Mouse (Mus musculus) adrenal gland, postnatal 14 days (tissue): ENCODE results near the gene Alg9. TPM values are rescaled to one million over a fixed set of nuclear protein-coding genes. Genes with fewer than 3 reads are reported as not detected.

Experiments used
- DNase-seq: peaks from one replicate; pipeline ENCODE4 v3.0.0; 2021; ENCODE audit warnings: mixed read lengths
- long read RNA-seq, 2 experiments: library from polyadenylated mRNA; stranded (forward); transcript quantifications; one replicate each; pipeline ENCODE4 v2.0.0; 2021
- total RNA-seq: library from RNA; stranded (reverse); gene quantifications from 2 replicates; pipeline ENCODE4 v1.2.3, GENCODE M21; 2021

The Alg9 gene
- 26.0 and 28.4 TPM in 2 replicates for total RNA-seq
- long read RNA-seq, experiment 1, transcript Alg9-201 (15 exons, 2,873 nt) = major isoform, 24 of 47 reads
- long read RNA-seq, experiment 1, partial matches to known transcripts = 5 of 47 reads
- long read RNA-seq, experiment 1, other reads (novel, unspliced or antisense) = 12 of 47 reads
- long read RNA-seq, experiment 2, transcript Alg9-201 (15 exons, 2,873 nt) = major isoform, 16 of 28 reads
- long read RNA-seq, experiment 2, partial matches to known transcripts = 3 of 28 reads
- long read RNA-seq, experiment 2, other reads (novel, unspliced or antisense) = 3 of 28 reads

DNA sequence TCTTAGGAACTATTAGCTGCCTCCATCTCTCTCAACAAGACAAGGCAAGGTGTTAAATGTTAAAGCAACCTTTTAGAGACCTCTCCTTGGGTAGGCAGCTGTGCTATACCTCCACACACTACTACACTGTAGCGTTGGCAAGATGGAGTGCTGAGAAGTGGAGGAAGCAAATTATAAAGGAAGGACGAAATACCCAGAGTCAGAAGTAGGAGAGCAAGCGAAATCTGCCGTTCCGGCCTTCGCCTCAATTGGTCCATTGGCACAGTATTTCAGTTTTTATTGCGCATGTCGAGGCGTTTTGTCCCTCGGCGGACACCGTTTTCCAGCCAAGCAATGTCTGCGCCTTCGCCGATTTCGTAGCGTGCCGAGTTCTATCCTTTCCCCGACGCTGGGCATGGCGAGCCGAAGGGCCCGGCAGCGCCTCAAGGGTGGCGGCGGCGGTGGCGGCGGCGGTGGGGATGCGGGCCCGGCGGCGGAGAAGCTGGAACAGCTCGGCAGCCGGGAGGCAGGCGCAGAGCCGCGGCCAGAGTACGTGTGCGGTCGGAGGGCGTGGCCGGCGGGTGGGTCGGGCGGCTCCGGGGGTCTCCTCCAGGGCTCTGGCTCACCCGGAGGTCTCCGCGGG is at the start of gene Alg9, which contains the start of gene 1110032A03Rik:
Alg9 (plus strand) TSS at position 29 of the 622 bp plus-strand sequence.
1110032A03Rik (minus strand) TSS at position 530 of the 622 bp plus-strand sequence.
- DNase-seq = peak; percentile 93

DNA sequence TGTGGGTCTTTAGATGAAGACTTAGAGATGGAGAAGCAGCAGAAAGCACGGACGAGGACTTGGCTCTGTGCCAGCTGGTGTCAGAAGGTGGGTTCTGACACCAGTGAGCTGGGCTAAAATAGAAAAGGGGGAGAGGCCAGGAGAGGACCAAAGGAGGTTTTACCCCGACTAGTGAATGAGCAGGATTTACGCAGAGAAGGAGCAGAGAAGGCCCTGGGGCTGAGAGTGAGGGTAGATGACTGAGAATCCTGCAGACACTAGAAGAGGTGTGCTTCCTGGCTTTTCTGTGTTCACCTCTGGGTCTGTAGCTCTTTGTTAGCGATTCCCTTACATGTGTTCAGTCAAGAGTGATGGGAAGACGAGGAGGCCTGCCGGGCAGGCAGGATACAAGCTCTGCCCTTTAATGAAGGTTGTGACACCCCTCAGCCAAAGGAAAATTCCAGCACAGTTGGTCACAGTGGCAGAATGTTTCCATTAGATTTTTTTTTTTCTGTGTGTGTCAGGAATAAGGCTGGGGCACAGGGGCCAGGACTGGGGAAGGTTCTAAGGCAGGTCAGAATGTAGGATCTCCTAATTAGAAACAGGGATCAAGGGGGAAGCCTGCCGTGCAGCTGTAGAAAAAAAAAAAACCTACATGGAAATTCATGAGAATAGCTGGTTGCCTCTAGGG is 48.8 kb upstream of the Alg9 start:
- DNase-seq = no peak

- DNase-seq = peak; percentile 31
Measured at GRCm38 (mm10) chr9:50727171-50727924, 47.5 kb upstream of the Alg9 start.

- DNase-seq = peak; percentile 85
Measured at GRCm38 (mm10) chr9:50727925-50728651, 46.7 kb upstream of the Alg9 start.

GRCm38 (mm10) chr9:50729600-50729999 is 45.2 kb upstream of the Alg9 start:
- no peak for DNase-seq

DNA sequence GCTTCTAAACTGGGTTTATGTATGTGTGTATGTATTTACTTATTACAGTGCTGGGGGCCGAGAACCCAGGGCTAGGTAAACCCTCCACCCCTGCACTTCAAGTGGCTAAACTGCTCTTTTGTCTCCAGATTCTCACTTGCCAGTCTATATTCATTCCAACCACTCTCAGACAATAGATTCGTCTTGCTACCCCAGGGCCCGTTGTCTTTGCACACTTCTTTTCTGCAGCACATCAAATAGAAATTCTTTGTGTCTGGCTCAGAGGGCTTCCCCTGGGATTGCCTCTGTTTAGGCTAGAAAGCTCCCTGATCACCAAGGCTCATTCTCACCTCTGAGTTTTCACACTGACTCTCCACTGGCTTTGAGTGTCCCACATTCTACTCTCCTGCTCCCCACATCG is 42.3 kb upstream of the Alg9 start:
- DNase-seq = no peak

- peak; percentile 69 for DNase-seq
Measured at GRCm38 (mm10) chr9:50734989-50735388, 39.8 kb upstream of the Alg9 start.

DNA sequence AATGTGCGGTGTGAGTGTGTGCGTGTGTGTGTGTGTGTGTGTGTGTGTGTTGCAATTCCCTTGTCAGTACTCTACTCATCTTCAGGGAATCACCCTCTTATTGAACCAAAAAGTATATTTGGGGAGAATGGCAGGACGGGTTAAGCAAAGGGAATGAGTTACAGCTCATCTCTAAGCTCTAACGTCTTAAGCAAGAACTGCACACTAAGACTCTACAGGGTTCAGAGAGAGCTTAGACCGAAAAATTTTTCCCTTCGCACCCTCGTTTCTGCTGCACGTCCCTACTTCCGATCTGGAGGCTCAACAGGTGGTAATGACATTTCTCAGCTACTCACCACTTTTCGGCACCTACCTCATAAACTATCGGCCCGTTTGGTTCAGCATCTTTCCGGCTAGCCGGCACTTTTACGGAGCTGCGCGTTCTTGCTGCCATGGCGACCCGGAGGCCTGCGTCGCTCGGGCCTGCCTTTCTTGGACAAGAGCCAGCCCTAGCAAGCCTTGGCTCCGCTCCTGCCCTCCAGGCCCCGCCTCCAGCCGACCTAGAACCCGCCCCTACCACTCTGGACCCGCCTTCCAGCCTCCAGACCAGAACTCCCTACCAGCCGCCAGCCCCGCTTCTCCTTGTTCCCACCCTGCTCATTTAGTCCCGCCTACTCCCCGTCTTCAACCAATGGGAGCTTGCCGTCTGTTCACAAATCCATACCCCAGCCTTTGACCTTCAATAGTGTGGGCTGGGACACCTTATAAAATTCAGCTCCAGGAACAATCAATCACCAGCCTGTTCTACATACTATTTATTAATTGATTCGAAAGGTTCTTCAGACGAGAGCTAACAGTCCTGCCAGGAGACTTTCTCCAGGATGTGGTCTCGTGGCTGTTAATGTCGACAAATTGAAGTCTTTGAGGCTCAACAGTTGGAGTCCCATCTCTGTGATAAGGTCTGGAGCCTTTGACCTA is 35.6 kb upstream of the Alg9 start, which contains the start of gene Dixdc1:
Dixdc1 (minus strand) TSS at position 604 of the 957 bp plus-strand sequence.
- peak; percentile 97 for DNase-seq

- DNase-seq = no peak
Measured at GRCm38 (mm10) chr9:50740867-50741784, 33.7 kb upstream of the Alg9 start.

DNA sequence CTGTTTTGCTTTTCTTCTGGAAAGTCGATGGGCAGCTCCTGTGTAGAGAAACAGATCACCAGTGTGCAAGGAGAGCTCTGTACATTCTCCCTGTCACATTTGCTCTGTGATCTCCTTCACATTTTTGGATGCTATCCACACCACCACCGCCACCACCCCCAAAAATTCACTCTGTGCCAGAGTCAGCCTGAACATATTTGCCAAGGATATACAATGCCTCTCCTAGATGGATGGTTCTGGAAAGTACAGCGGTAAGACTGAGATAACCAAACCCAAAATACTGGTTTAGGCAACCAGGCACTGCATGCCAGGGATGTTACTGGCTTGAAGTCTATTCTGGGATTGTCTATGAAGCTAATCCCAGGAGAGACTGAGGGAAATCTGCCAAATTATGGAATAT is 32.6 kb upstream of the Alg9 start:
- DNase-seq = no peak

DNA sequence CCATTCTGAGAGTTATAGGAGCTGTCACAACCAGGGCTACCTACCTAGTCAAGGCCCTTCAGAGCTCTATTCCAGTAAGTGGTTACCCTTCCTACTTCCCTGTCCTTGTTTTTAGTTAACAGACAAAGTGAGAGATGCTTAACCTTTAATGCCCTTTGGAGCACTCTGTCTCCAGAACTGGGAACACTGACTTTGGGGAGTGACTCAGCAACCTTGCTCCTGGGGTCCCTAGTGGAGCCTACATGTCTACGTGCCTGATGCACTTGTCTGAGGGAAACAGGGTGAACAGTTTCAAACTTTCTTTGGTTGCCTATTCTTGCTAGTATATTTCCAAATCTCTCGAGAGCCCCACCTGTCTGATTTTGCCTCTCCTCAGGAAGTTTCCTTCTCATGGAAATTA is 32.1 kb upstream of the Alg9 start:
- DNase-seq = no peak

DNA sequence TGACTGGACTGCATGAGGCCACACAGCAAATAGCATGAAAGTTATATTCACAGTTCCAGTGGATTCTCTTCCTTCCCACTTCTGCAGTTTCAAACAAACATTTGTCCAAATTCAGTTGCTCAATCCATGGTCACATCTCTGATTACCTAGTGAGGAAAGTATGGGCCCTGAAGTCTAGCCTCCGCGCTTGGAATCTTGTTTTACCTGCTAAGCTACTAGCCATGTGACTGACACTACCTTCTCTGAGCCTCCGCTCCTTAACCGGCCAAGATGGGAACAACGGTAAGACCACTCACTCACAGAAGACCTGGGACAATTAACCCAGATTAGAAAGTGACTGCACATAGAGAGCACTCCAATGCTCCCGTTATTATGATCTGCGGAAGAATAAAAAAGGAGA is 29.0 kb upstream of the Alg9 start:
- DNase-seq = no peak

DNA sequence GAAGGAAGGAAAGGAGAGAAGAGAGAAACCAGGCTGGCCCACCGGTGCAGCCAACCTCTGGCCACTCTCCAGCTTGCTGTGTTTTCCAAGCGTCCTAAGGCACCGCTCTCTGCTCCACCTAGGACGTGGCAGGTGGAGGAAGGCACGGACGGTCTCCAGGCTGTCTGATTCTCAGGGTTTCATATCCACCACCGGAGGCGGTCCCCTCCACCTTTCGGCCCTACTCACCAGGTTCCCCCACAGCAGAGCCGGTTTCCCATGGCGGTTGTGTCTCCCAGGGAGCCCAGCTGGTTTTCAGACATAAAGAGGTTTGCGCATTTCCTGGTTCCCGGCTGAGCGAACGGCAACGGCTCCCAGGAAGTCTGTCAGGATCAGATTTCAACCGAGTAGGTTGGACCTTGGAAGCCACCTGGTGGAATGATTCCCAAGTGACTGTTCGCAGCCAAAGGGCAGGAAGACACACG is 28.6 kb upstream of the Alg9 start, which contains the start of gene 2310030G06Rik:
2310030G06Rik (minus strand) TSS at position 323 of the 464 bp plus-strand sequence.
- peak; percentile 70 for DNase-seq

DNA sequence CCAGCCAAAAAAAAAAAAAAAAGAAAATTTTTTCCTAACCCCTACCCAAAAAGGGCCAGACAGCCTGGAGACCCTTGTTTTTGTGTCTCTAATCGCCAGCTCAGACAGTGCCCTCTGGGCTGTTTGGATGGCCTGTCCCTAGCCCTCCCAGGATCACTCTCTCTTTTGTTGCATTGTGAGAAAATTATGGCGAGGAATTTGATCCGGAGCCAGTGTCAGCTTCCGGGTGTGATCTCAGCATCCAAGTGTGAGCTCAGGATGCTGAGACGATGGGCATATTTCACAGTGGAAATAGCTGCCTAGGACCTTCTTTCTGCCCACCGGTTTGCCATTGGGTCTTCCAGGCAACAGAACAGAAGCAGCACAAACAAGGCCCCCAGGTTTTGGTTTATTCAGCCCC is 24.1 kb upstream of the Alg9 start:
- no peak for DNase-seq

- DNase-seq = no peak
Measured at GRCm38 (mm10) chr9:50751323-50751722, 23.5 kb upstream of the Alg9 start, which contains the start of gene Cryab. Gene Cryab, plus strand, starts transcription at chr9:50751325.

GRCm38 (mm10) chr9:50752054-50752602 is 22.7 kb upstream of the Alg9 start, which contains the start of gene Hspb2:
Gene Hspb2, minus strand, starts transcription at chr9:50752354.
- peak; percentile 14 for DNase-seq

GRCm38 (mm10) chr9:50752784-50753615 is 21.8 kb upstream of the Alg9 start:
- peak; percentile 79 for DNase-seq

GRCm38 (mm10) chr9:50753947-50754346 is 20.9 kb upstream of the Alg9 start:
- DNase-seq = no peak
